Mouse (Mus musculus) urinary bladder, adult 2 months (tissue): Measurements from ENCODE around the gene Sdhaf4. TPM values are rescaled to one million over a fixed set of nuclear protein-coding genes. Genes with fewer than 3 reads are reported as not detected.

Experiments
- DNase-seq: peaks from one replicate; pipeline ENCODE4 v3.0.0; 2022; ENCODE audit warnings: low spot score
- polyA plus RNA-seq: library from polyadenylated mRNA; depleted of rRNA; stranded (reverse); fragments of >200 nt; gene quantifications from 2 replicates; pipeline ENCODE4 v1.2.3, GENCODE M21; 2012; rRNA removed

Sdhaf4 gene
- polyA plus RNA-seq, 1 experiment = 48.1 TPM

GRCm38 (mm10) chr1:23955539-23955938, 49.9 kb downstream of the Sdhaf4 start:
- DNase-seq = no peak

GRCm38 (mm10) chr1:23953921-23954320, 51.5 kb downstream of the Sdhaf4 start:
- DNase-seq = no peak

GRCm38 (mm10) chr1:23948778-23949699, 56.4 kb downstream of the Sdhaf4 start:
- no peak for DNase-seq

- DNase-seq = no peak
Measured at GRCm38 (mm10) chr1:23948290-23948689, 57.2 kb downstream of the Sdhaf4 start.

Other genes with a start within 250 kb of the Sdhaf4 start
- 0.04 and 0.09 TPM in 2 replicates for gene B3gat2, start 243.9 kb downstream of the Sdhaf4 start, polyA plus RNA-seq
- 57.6 and 61.1 TPM in 2 replicates for gene Smap1, start 83.3 kb downstream of the Sdhaf4 start, polyA plus RNA-seq
- 25.5 and 28.5 TPM in 2 replicates for gene Fam135a, start 94.7 kb upstream of the Sdhaf4 start, polyA plus RNA-seq
- 0.01 and 0.03 TPM in 2 replicates for gene Col9a1, start 172.0 kb upstream of the Sdhaf4 start, polyA plus RNA-seq